Comparison of ENCODE assay signal across 8 mouse cellular contexts in genomic region chr7:44309475-44310284, GRCm38 (mm10). TPM values are rescaled to one million over a fixed set of nuclear protein-coding genes. Genes with fewer than 3 reads are reported as not detected.
DNase-seq lines count a peak whose midpoint lies in the region; ATAC-seq lines count a peak whose summit lies in the region.

Gene Shank1, plus strand, starts transcription at chr7:44310253.

- 0 out of 2 replicates have a peak within 1 kb of the TSS, but pooled peaks have one; percentile 1 for H3K27ac ChIP-seq in embryonic facial prominence, embryonic 13.5 days
- no peak within 1 kb of the TSS for H3K27ac ChIP-seq in liver, embryonic 15.5 days (replicated peaks)

- 22% methylated on average over 10 of the region's 22 CpGs for WGBS in embryonic facial prominence, embryonic 13.5 days
- 18% methylated on average over 12 of the region's 22 CpGs for WGBS in liver, embryonic 15.5 days (ENCODE audit: insufficient replicate concordance)

- peak within 1 kb of the TSS; percentile 71 for H3K9ac ChIP-seq in embryonic facial prominence, embryonic 13.5 days
- H3K9ac ChIP-seq in liver, embryonic 15.5 days, result no peak within 1 kb of the TSS

- peaks cover 17% of the 10 kb centered on the region for H3K36me3 ChIP-seq in embryonic facial prominence, embryonic 13.5 days
- H3K36me3 ChIP-seq in liver, embryonic 15.5 days (replicated peaks), result no peaks in the 10 kb centered on the region

- DNase-seq in layer of hippocampus, adult 11-12 months (ENCODE audit: low spot score), result peak; percentile 11
- no peak for DNase-seq in layer of hippocampus, adult 9-10 months (ENCODE audit: low spot score)
- peak; percentile 14 for DNase-seq in induced T-regulatory cell, adult 2 months (ENCODE audit: low read depth)
- no peak for DNase-seq in spleen, adult 12 weeks (ENCODE audit: low spot score)
- DNase-seq in c-Kit-positive CD71-positive TER-119-positive erythroid progenitor cells, embryonic 14.5 days (ENCODE audit: low spot score), result no peak
- DNase-seq in adrenal gland, postnatal 25 days, result no peak

- H3K4me1 ChIP-seq in embryonic facial prominence, embryonic 13.5 days, result peaks cover 46% of the 10 kb centered on the region
- H3K4me1 ChIP-seq in liver, embryonic 15.5 days (replicated peaks), result peaks cover 24% of the 10 kb centered on the region

- H3K27me3 ChIP-seq in embryonic facial prominence, embryonic 13.5 days, result peaks cover 42% of the 10 kb centered on the region
- H3K27me3 ChIP-seq in liver, embryonic 15.5 days, result peaks cover 90% of the 10 kb centered on the region

- no peak for ATAC-seq in embryonic facial prominence, embryonic 13.5 days (ENCODE audit: insufficient number of reproducible peaks, insufficient read depth, low FRiP score, low TSS enrichment, low read depth)
- ATAC-seq in liver, embryonic 15.5 days (ENCODE audit: insufficient read depth), result no peak

- H3K9me3 ChIP-seq in embryonic facial prominence, embryonic 13.5 days, result no peaks in the 10 kb centered on the region
- H3K9me3 ChIP-seq in liver, embryonic 15.5 days (replicated peaks), result no peaks in the 10 kb centered on the region

- peak within 1 kb of the TSS; percentile 96 for H3K4me2 ChIP-seq in embryonic facial prominence, embryonic 13.5 days
- peak within 1 kb of the TSS; percentile 50 for H3K4me2 ChIP-seq in liver, embryonic 15.5 days

- peak within 1 kb of the TSS; percentile 54 for H3K4me3 ChIP-seq in embryonic facial prominence, embryonic 13.5 days
- H3K4me3 ChIP-seq in liver, embryonic 15.5 days (replicated peaks), result peak within 1 kb of the TSS; percentile 10; the same call in 1 of the 2 replicates

RNA-seq across cellular contexts. Expression of gene Shank1, which starts in this region (rescaled TPM):
- polyA plus RNA-seq in embryonic facial prominence, embryonic 13.5 days (2015; fragmentation: Nextera tagmentation; extraction: Ambion mirVana), result 5.5 and 6.8 TPM in 2 replicates
- 0.05 and 0.06 TPM in 2 replicates for polyA plus RNA-seq in liver, embryonic 15.5 days (2015; fragmentation: Nextera tagmentation; extraction: Ambion mirVana)
- 8.5 and 10.4 TPM in 2 replicates for total RNA-seq in adrenal gland, postnatal 25 days (2021)

Comparison
In these comparisons a context has a peak if more than half of its experiments do, and no peak if none do; other contexts are left out.
1. DNase-seq: peak in layer of hippocampus, adult 11-12 months (single experiment) and induced T-regulatory cell, adult 2 months (single experiment); none in layer of hippocampus, adult 9-10 months (single experiment), spleen, adult 12 weeks (single experiment), c-Kit-positive CD71-positive TER-119-positive erythroid progenitor cells, embryonic 14.5 days (single experiment) and adrenal gland, postnatal 25 days (single experiment).